ENCODE assay signal across 8 mouse cellular contexts in genomic region chr1:186550265-186550885, GRCm38 (mm10).
DNase-seq lines count a peak whose midpoint lies in the region; ATAC-seq and TF ChIP-seq lines count a peak whose summit lies in the region.

No protein-coding gene starts in this region.

- H3K9me3 ChIP-seq in hindbrain, embryonic 10.5 days: no peaks in the 10 kb centered on the region
- no peaks in the 10 kb centered on the region for H3K9me3 ChIP-seq in hindbrain, embryonic 14.5 days (ENCODE audit: control insufficient read depth, low read length)
- H3K9me3 ChIP-seq in heart, postnatal 0 days (replicated peaks; ENCODE audit: control insufficient read depth, low read length): no peaks in the 10 kb centered on the region

- H3K4me1 ChIP-seq in hindbrain, embryonic 10.5 days (replicated peaks): peaks cover 9% of the 10 kb centered on the region; the same call in 1 of the 2 replicates
- no peaks in the 10 kb centered on the region for H3K4me1 ChIP-seq in hindbrain, embryonic 14.5 days (replicated peaks; ENCODE audit: control insufficient read depth, insufficient read depth, low read length)
- H3K4me1 ChIP-seq in heart, postnatal 0 days (ENCODE audit: control insufficient read depth, insufficient read depth): peaks cover 8% of the 10 kb centered on the region
- H3K4me1 ChIP-seq in small intestine, adult 2 months (ENCODE audit: control insufficient read depth, insufficient read depth, insufficient read length, low read length): no peaks in the 10 kb centered on the region

- H3K4me2 ChIP-seq in hindbrain, embryonic 14.5 days (replicated peaks): no peak overlapping the region
- no peak overlapping the region for H3K4me2 ChIP-seq in heart, postnatal 0 days (ENCODE audit: low read depth, low read length)

- 85% methylated on average over 7 of the region's 7 CpGs for WGBS in hindbrain, embryonic 10.5 days
- 75% methylated on average over 7 of the region's 7 CpGs for WGBS in hindbrain, embryonic 14.5 days
- 79% methylated on average over 7 of the region's 7 CpGs for WGBS in heart, postnatal 0 days
- 82% methylated on average over 7 of the region's 7 CpGs for WGBS in small intestine, adult 2 months

- no peaks in the 10 kb centered on the region for H3K27me3 ChIP-seq in hindbrain, embryonic 10.5 days (ENCODE audit: insufficient read depth, poor library complexity, severe bottlenecking)
- no peaks in the 10 kb centered on the region for H3K27me3 ChIP-seq in hindbrain, embryonic 14.5 days (ENCODE audit: control insufficient read depth, insufficient read depth, low read length)
- H3K27me3 ChIP-seq in heart, postnatal 0 days (ENCODE audit: control insufficient read depth, insufficient read depth, low read length): no peaks in the 10 kb centered on the region
- no peaks in the 10 kb centered on the region for H3K27me3 ChIP-seq in small intestine, adult 2 months (ENCODE audit: control insufficient read depth, insufficient read depth, low read length)

- peak; percentile 35 for TF ChIP-seq CTCF in heart, postnatal 0 days (IDR thresholded peaks at IDR 0.05; ENCODE audit: low read depth)
- TF ChIP-seq CTCF in small intestine, adult 2 months (IDR thresholded peaks at IDR 0.05; ENCODE audit: extremely low read depth, insufficient read length, insufficient replicate concordance, low read depth, low read length): peak; percentile 27; the same call in 1 of the 2 replicates

- no peak overlapping the region for H3K27ac ChIP-seq in hindbrain, embryonic 10.5 days
- H3K27ac ChIP-seq in hindbrain, embryonic 14.5 days: no peak overlapping the region
- H3K27ac ChIP-seq in heart, postnatal 0 days (ENCODE audit: low read depth): no peak overlapping the region
- no peak overlapping the region for H3K27ac ChIP-seq in small intestine, adult 2 months (ENCODE audit: insufficient read depth, low read depth, low read length)

- ATAC-seq in hindbrain, embryonic 14.5 days (ENCODE audit: low FRiP score): no peak
- no peak for ATAC-seq in heart, postnatal 0 days (ENCODE audit: insufficient read depth, low read depth)

- no peak for TF ChIP-seq POLR2A in small intestine, adult 2 months (IDR thresholded peaks at IDR 0.05; ENCODE audit: low read depth, low read length)

- no peak overlapping the region for H3K4me3 ChIP-seq in hindbrain, embryonic 10.5 days
- no peak overlapping the region for H3K4me3 ChIP-seq in hindbrain, embryonic 14.5 days (replicated peaks; ENCODE audit: low read length)
- no peak overlapping the region for H3K4me3 ChIP-seq in heart, postnatal 0 days (ENCODE audit: low read depth, low read length)
- H3K4me3 ChIP-seq in small intestine, adult 2 months (ENCODE audit: low read depth, low read length): no peak overlapping the region

- H3K9ac ChIP-seq in hindbrain, embryonic 14.5 days: no peak overlapping the region
- no peak overlapping the region for H3K9ac ChIP-seq in heart, postnatal 0 days (replicated peaks; ENCODE audit: low read depth, low read length)

- peak; percentile 15 for DNase-seq in hindbrain, embryonic 10.5 days (ENCODE audit: low spot score)
- no peak for DNase-seq in hindbrain, embryonic 14.5 days (ENCODE audit: low spot score)
- peak; percentile 54 for DNase-seq in thymus, postnatal 4 days
- DNase-seq in thymus, postnatal 25 days: no peak
- no peak for DNase-seq in heart, postnatal 0 days (ENCODE audit: low spot score)
- DNase-seq in embryo, embryonic 11 days: no peak
- no peak for DNase-seq in adipocyte (ENCODE audit: low spot score)

- H3K36me3 ChIP-seq in hindbrain, embryonic 10.5 days: no peaks in the 10 kb centered on the region
- H3K36me3 ChIP-seq in hindbrain, embryonic 14.5 days (replicated peaks; ENCODE audit: control insufficient read depth, insufficient read depth): no peaks in the 10 kb centered on the region
- H3K36me3 ChIP-seq in heart, postnatal 0 days (replicated peaks; ENCODE audit: control insufficient read depth, insufficient read depth, low read length): no peaks in the 10 kb centered on the region
- H3K36me3 ChIP-seq in small intestine, adult 2 months (ENCODE audit: control insufficient read depth, insufficient read depth, low read length): no peaks in the 10 kb centered on the region

- no peak for TF ChIP-seq EP300 in heart, postnatal 0 days (IDR thresholded peaks at IDR 0.05; ENCODE audit: low read depth)

Comparison
In these comparisons a context has a peak if more than half of its experiments do, and no peak if none do; other contexts are left out.
1. DNase-seq: peak in hindbrain, embryonic 10.5 days (single experiment) and thymus, postnatal 4 days (single experiment); none in hindbrain, embryonic 14.5 days (single experiment), thymus, postnatal 25 days (single experiment), heart, postnatal 0 days (single experiment), embryo, embryonic 11 days (single experiment) and adipocyte (single experiment).